13 mouse cellular contexts compared by ENCODE assay signal in genomic region chr2:106318695-106319266, GRCm38 (mm10).
DNase-seq lines count a peak whose midpoint lies in the region; ATAC-seq and TF ChIP-seq lines count a peak whose summit lies in the region.
"Had no signal": no experiment of that assay in that cellular context is flagged by ENCODE, and none has a peak within 500 bp of the region (broad histone marks: within the 10 kb centered on the region; RNA-seq: fewer than 3 reads in every experiment).

No protein-coding gene starts in this region.

- WGBS in forebrain, embryonic 12.5 days, result 80% methylated on average over 3 of the region's 3 CpGs
- WGBS in forebrain, embryonic 10.5 days, result 84% methylated on average over 3 of the region's 3 CpGs
- WGBS in midbrain, embryonic 13.5 days, result 77% methylated on average over 3 of the region's 3 CpGs
- 89% methylated on average over 3 of the region's 3 CpGs for WGBS in midbrain, embryonic 11.5 days
- WGBS in forebrain, postnatal 0 days, result 54% methylated on average over 3 of the region's 3 CpGs

- ATAC-seq in forebrain, embryonic 12.5 days (ENCODE audit: low FRiP score), result peak; percentile 46; the same call in 1 of the 2 replicates
- peak; percentile 53; the same call in 1 of the 2 replicates for ATAC-seq in midbrain, embryonic 13.5 days
- no peak for ATAC-seq in midbrain, embryonic 11.5 days (ENCODE audit: low FRiP score)
- peak; percentile 71; the same call in 1 of the 2 replicates for ATAC-seq in forebrain, postnatal 0 days

- H3K4me3 ChIP-seq in forebrain, embryonic 12.5 days (replicated peaks), result no peak overlapping the region
- H3K4me3 ChIP-seq in forebrain, embryonic 10.5 days, result no peak overlapping the region
- H3K4me3 ChIP-seq in midbrain, embryonic 13.5 days (replicated peaks), result no peak overlapping the region
- H3K4me3 ChIP-seq in midbrain, embryonic 11.5 days (ENCODE audit: low read depth, low read length), result no peak overlapping the region
- no peak overlapping the region for H3K4me3 ChIP-seq in forebrain, postnatal 0 days (ENCODE audit: low read depth, low read length)
- H3K4me3 ChIP-seq: heart, embryonic 13.5 days; midbrain, embryonic 12.5 days; stomach, embryonic 15.5 days had no signal

- no peaks in the 10 kb centered on the region for H3K9me3 ChIP-seq in forebrain, embryonic 12.5 days
- H3K9me3 ChIP-seq in forebrain, embryonic 10.5 days, result no peaks in the 10 kb centered on the region
- H3K9me3 ChIP-seq in midbrain, embryonic 13.5 days, result no peaks in the 10 kb centered on the region
- H3K9me3 ChIP-seq in midbrain, embryonic 11.5 days (ENCODE audit: control insufficient read depth, low read length), result no peaks in the 10 kb centered on the region
- H3K9me3 ChIP-seq in forebrain, postnatal 0 days (ENCODE audit: low read length), result no peaks in the 10 kb centered on the region
- H3K9me3 ChIP-seq: heart, embryonic 13.5 days; midbrain, embryonic 12.5 days; stomach, embryonic 15.5 days had no signal

- no peak overlapping the region for H3K9ac ChIP-seq in forebrain, embryonic 12.5 days
- no peak overlapping the region for H3K9ac ChIP-seq in midbrain, embryonic 13.5 days (replicated peaks)
- no peak overlapping the region for H3K9ac ChIP-seq in midbrain, embryonic 11.5 days (ENCODE audit: low read length)
- no peak overlapping the region for H3K9ac ChIP-seq in forebrain, postnatal 0 days
- H3K9ac ChIP-seq: heart, embryonic 13.5 days; midbrain, embryonic 12.5 days; stomach, embryonic 15.5 days had no signal

- H3K4me2 ChIP-seq in forebrain, embryonic 12.5 days, result no peak overlapping the region
- no peak overlapping the region for H3K4me2 ChIP-seq in midbrain, embryonic 13.5 days (replicated peaks)
- H3K4me2 ChIP-seq in midbrain, embryonic 11.5 days, result no peak overlapping the region
- no peak overlapping the region for H3K4me2 ChIP-seq in forebrain, postnatal 0 days (ENCODE audit: low read depth)
- H3K4me2 ChIP-seq: heart, embryonic 13.5 days; midbrain, embryonic 12.5 days; stomach, embryonic 15.5 days had no signal

- no peak for DNase-seq in forebrain, embryonic 10.5 days (ENCODE audit: extremely low spot score, low spot score)
- DNase-seq in midbrain, embryonic 11.5 days (ENCODE audit: low spot score, missing footprints), result no peak
- peak; percentile 72 for DNase-seq in forebrain, postnatal 0 days
- peak; percentile 74 for DNase-seq in retina, postnatal 1 day
- no peak for DNase-seq in adrenal gland, postnatal 14 days
- DNase-seq in thymus, adult 18-20 months, result no peak
- DNase-seq: adrenal gland, postnatal 25 days; kidney, adult 8-10 months had no signal

- no peaks in the 10 kb centered on the region for H3K4me1 ChIP-seq in forebrain, embryonic 12.5 days
- H3K4me1 ChIP-seq in forebrain, embryonic 10.5 days, result no peaks in the 10 kb centered on the region
- no peaks in the 10 kb centered on the region for H3K4me1 ChIP-seq in midbrain, embryonic 13.5 days (replicated peaks)
- H3K4me1 ChIP-seq in midbrain, embryonic 11.5 days (ENCODE audit: control insufficient read depth, insufficient read depth, low read length), result no peaks in the 10 kb centered on the region
- H3K4me1 ChIP-seq in forebrain, postnatal 0 days (ENCODE audit: insufficient read depth), result no peaks in the 10 kb centered on the region
- H3K4me1 ChIP-seq: heart, embryonic 13.5 days; midbrain, embryonic 12.5 days; stomach, embryonic 15.5 days had no signal

- H3K27ac ChIP-seq in forebrain, embryonic 12.5 days, result no peak overlapping the region
- no peak overlapping the region for H3K27ac ChIP-seq in forebrain, embryonic 10.5 days
- H3K27ac ChIP-seq in midbrain, embryonic 13.5 days, result no peak overlapping the region
- no peak overlapping the region for H3K27ac ChIP-seq in midbrain, embryonic 11.5 days (ENCODE audit: low read depth, low read length)
- no peak overlapping the region for H3K27ac ChIP-seq in forebrain, postnatal 0 days (ENCODE audit: low read depth, low read length)
- H3K27ac ChIP-seq: heart, embryonic 13.5 days; midbrain, embryonic 12.5 days; stomach, embryonic 15.5 days had no signal

- TF ChIP-seq CTCF in forebrain, postnatal 0 days (IDR thresholded peaks at IDR 0.05; ENCODE audit: low read depth), result peak; percentile 77

- no peaks in the 10 kb centered on the region for H3K27me3 ChIP-seq in forebrain, embryonic 12.5 days
- H3K27me3 ChIP-seq in forebrain, embryonic 10.5 days (ENCODE audit: poor library complexity, severe bottlenecking), result no peaks in the 10 kb centered on the region
- H3K27me3 ChIP-seq in midbrain, embryonic 13.5 days, result no peaks in the 10 kb centered on the region
- no peaks in the 10 kb centered on the region for H3K27me3 ChIP-seq in midbrain, embryonic 11.5 days (ENCODE audit: control insufficient read depth, insufficient read depth, low read length)
- H3K27me3 ChIP-seq in forebrain, postnatal 0 days (ENCODE audit: insufficient read depth, low read length), result no peaks in the 10 kb centered on the region
- H3K27me3 ChIP-seq: heart, embryonic 13.5 days; midbrain, embryonic 12.5 days; stomach, embryonic 15.5 days had no signal

- no peaks in the 10 kb centered on the region for H3K36me3 ChIP-seq in forebrain, embryonic 12.5 days (replicated peaks)
- H3K36me3 ChIP-seq in forebrain, embryonic 10.5 days (replicated peaks), result no peaks in the 10 kb centered on the region
- no peaks in the 10 kb centered on the region for H3K36me3 ChIP-seq in midbrain, embryonic 13.5 days
- no peaks in the 10 kb centered on the region for H3K36me3 ChIP-seq in midbrain, embryonic 11.5 days (ENCODE audit: control insufficient read depth, insufficient read depth, low read length)
- H3K36me3 ChIP-seq in forebrain, postnatal 0 days (ENCODE audit: insufficient read depth), result no peaks in the 10 kb centered on the region
- H3K36me3 ChIP-seq: heart, embryonic 13.5 days; midbrain, embryonic 12.5 days; stomach, embryonic 15.5 days had no signal

Comparison
In these comparisons a context has a peak if more than half of its experiments do, and no peak if none do; other contexts are left out.
1. DNase-seq: peak in forebrain, postnatal 0 days (single experiment) and retina, postnatal 1 day (single experiment); none in forebrain, embryonic 10.5 days (single experiment), midbrain, embryonic 11.5 days (single experiment), adrenal gland, postnatal 14 days (single experiment) and thymus, adult 18-20 months (0 of 2).